Mouse (Mus musculus) lung, embryonic 15.5 days (tissue): ENCODE results near the gene Trpm5. TPM values are rescaled to one million over a fixed set of nuclear protein-coding genes. Genes with fewer than 3 reads are reported as not detected.

Source experiments
- ATAC-seq: fragments of 200-750 bp; cut with Nextera tagmentation; 2 replicates; pipeline ENCODE4 v1.8.0; 2017; ENCODE audit warnings: moderate number of reproducible peaks, borderline replicate concordance; ENCODE audit not compliant: low FRiP score, low TSS enrichment; ENCODE audit errors: extremely low read depth
- H3K27ac ChIP-seq: fragments of 300-500 bp; sonication (generic); 2 replicates; pipeline ENCODE4 v1.5.1; 2015; ENCODE audit warnings: moderate library complexity, mild to moderate bottlenecking, inconsistent platforms
- H3K27me3 ChIP-seq: fragments of 300-500 bp; sonication (generic); 2 replicates; pipeline ENCODE4 v1.6.1; 2015; ENCODE audit warnings: inconsistent platforms
- H3K36me3 ChIP-seq: fragments of 300-500 bp; sonication (generic); 2 replicates; pipeline ENCODE4 v1.6.1; 2015; ENCODE audit warnings: inconsistent platforms
- H3K4me1 ChIP-seq: fragments of 300-500 bp; sonication (generic); 2 replicates; pipeline ENCODE4 v1.6.1; 2015; ENCODE audit warnings: inconsistent platforms
- H3K4me2 ChIP-seq: fragments of 300-500 bp; sonication (generic); 2 replicates; pipeline ENCODE4 v1.6.1; 2015; ENCODE audit warnings: inconsistent platforms, mild to moderate bottlenecking, moderate library complexity
- H3K4me3 ChIP-seq: fragments of 300-500 bp; sonication (generic); 2 replicates; pipeline ENCODE4 v1.5.1; 2015; ENCODE audit warnings: mild to moderate bottlenecking, inconsistent platforms
- H3K9ac ChIP-seq: fragments of 300-500 bp; sonication (generic); 2 replicates; pipeline ENCODE4 v1.6.1; 2015; ENCODE audit warnings: inconsistent platforms
- H3K9me3 ChIP-seq: fragments of 300-500 bp; sonication (generic); 2 replicates; pipeline ENCODE4 v1.6.1; 2016; ENCODE audit warnings: inconsistent platforms
- WGBS: fragments of 180-500 bp; shearing (Covaris S2); methylation state at CpG from one replicate; pipeline ENCODE4 v1.1.7; 2015; 5-methylcytosine and 5-hydroxymethylcytosine counted together
- polyA plus RNA-seq: library from polyadenylated mRNA; unstranded; fragments of >200 nt; fragmentation: Nextera tagmentation; extraction: Ambion mirVana; gene quantifications from 2 replicates; pipeline ENCODE4 v1.2.1, GENCODE M21; 2015

Gene Trpm5
- polyA plus RNA-seq, result 4.4 and 4.5 TPM in 2 replicates

DNA sequence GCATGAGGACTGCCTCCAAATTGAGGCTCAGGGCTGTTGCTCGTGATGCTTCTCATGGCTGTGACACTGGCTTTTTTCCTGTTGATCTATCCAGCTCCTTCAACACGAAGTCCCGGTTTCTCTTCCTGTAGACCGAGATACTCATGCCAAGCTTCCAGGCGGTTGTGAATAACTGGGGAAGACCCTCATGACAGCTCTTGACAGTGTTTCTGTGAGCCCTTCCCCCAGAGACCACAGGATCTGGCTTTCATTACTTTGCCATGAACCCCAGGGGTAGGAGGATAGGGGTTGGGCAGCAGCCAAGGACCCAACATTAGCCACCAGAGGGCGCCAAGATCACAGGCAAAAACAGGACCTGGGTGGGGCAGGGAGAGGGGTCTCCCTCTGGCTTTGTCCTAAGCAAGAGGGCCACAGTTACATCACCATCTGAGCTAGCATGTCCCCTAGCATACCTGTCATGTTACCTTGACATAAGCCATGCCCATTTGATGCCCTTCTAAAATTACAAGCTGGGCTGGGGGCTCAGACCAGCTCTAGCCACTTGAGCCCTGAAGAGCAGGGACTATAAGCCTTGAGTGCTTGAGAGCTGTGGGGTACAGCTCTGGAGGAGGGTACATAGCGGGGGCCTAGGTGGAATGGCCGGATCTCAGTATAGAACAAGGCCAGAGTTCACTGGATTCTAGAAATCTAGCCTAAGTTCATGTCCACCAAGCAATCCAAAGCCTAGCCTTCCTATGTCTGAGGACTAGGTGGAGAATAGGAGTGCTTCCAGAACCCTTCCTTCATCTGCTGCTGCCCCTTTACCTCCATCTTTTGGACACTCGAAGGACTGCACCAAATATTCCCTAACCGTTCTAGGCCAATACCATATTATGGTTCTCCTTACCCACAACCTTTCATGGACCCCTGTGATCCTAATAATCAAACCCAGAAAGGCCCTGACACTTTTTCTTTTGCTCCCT, at the start of gene Trpm5:
Gene Trpm5, minus strand, starts transcription at position 51 of the 962 bp plus-strand sequence.
- Histone ChIP-seq H3K9ac (no peak within 1 kb of the TSS), H3K9me3 (no peaks in the 10 kb centered on the region), H3K4me3 (no peak within 1 kb of the TSS), H3K4me2 (no peak within 1 kb of the TSS), H3K4me1 (no peaks in the 10 kb centered on the region), H3K27ac (no peak within 1 kb of the TSS), H3K27me3 (no peaks in the 10 kb centered on the region), H3K36me3 (no peaks in the 10 kb centered on the region)
- peak; percentile 16; the same call in 1 of the 2 replicates for ATAC-seq
- WGBS, result 35% methylated on average over 10 of the region's 10 CpGs

- 95% methylated on average over 2 of the region's 2 CpGs for WGBS
- Histone ChIP-seq H3K27ac (no peak overlapping the region), H3K27me3 (no peaks in the 10 kb centered on the region), H3K9me3 (no peaks in the 10 kb centered on the region), H3K9ac (no peak overlapping the region), H3K36me3 (no peaks in the 10 kb centered on the region), H3K4me3 (no peak overlapping the region), H3K4me2 (no peak overlapping the region), H3K4me1 (no peaks in the 10 kb centered on the region)
- ATAC-seq, result no peak
Measured at GRCm38 (mm10) chr7:143142680-143143079, 48.2 kb upstream of the Trpm5 start.

GRCm38 (mm10) chr7:143139932-143140331, 45.5 kb upstream of the Trpm5 start:
- Histone ChIP-seq H3K4me1 (peaks cover 8% of the 10 kb centered on the region; the same call in 1 of the 2 replicates), H3K9me3 (no peaks in the 10 kb centered on the region), H3K27me3 (no peaks in the 10 kb centered on the region), H3K27ac (no peak overlapping the region), H3K9ac (no peak overlapping the region), H3K36me3 (no peaks in the 10 kb centered on the region), H3K4me3 (no peak overlapping the region), H3K4me2 (no peak overlapping the region)
- no peak for ATAC-seq
- 75% methylated on average over 4 of the region's 4 CpGs for WGBS

DNA sequence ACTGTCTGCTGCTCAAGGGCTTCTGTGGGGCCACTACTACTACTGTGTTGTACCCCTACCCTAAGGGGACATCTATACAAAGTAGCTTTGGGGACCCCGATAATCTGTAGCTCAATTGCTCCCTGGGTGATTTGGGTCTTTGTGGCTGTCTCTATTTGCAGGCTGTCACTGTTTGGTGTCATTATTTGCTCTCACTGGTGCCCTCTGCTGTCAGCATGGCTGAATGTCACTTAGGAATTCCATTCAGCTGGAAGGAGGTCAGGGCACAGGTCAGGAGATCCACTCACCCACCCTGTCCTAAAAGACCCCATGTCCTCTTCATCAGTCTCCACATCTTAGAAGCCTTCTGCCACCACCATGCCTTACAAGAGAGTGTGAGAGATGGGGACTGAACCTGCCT, 44.3 kb upstream of the Trpm5 start:
- H3K9ac ChIP-seq, result no peak overlapping the region
- ATAC-seq, result no peak
- 40% methylated on average over 1 of the region's 1 CpGs for WGBS

GRCm38 (mm10) chr7:143136561-143136960, 42.1 kb upstream of the Trpm5 start:
- 37% methylated on average over 5 of the region's 5 CpGs for WGBS
- Histone ChIP-seq H3K9me3 (no peaks in the 10 kb centered on the region), H3K4me2 (no peak overlapping the region), H3K9ac (no peak overlapping the region), H3K27ac (no peak overlapping the region), H3K4me3 (no peak overlapping the region), H3K4me1 (peaks cover 8% of the 10 kb centered on the region; the same call in 1 of the 2 replicates), H3K27me3 (no peaks in the 10 kb centered on the region), H3K36me3 (no peaks in the 10 kb centered on the region)
- no peak for ATAC-seq

More for the DNA sequence above, 44.3 kb upstream of the Trpm5 start:
- Histone ChIP-seq H3K4me1 (peaks cover 8% of the 10 kb centered on the region; the same call in 1 of the 2 replicates), H3K9me3 (no peaks in the 10 kb centered on the region), H3K4me2 (no peak overlapping the region), H3K4me3 (no peak overlapping the region), H3K27ac (no peak overlapping the region), H3K36me3 (no peaks in the 10 kb centered on the region), H3K27me3 (no peaks in the 10 kb centered on the region)

GRCm38 (mm10) chr7:143136125-143136524, 41.7 kb upstream of the Trpm5 start:
- no peaks in the 10 kb centered on the region for H3K36me3 ChIP-seq
- ATAC-seq, result no peak
- peaks cover 8% of the 10 kb centered on the region; the same call in 1 of the 2 replicates for H3K4me1 ChIP-seq
- H3K9me3 ChIP-seq, result no peaks in the 10 kb centered on the region
- no peak overlapping the region for H3K27ac ChIP-seq
- no peak overlapping the region for H3K4me3 ChIP-seq
- H3K4me2 ChIP-seq, result no peak overlapping the region
- H3K27me3 ChIP-seq, result no peaks in the 10 kb centered on the region
- WGBS, result 46% methylated on average over 2 of the region's 2 CpGs
- no peak overlapping the region for H3K9ac ChIP-seq

- H3K4me3 ChIP-seq, result no peak overlapping the region
- H3K4me2 ChIP-seq, result no peak overlapping the region
- ATAC-seq, result no peak
Measured at GRCm38 (mm10) chr7:143132815-143133214, 38.4 kb upstream of the Trpm5 start.

GRCm38 (mm10) chr7:143124902-143125301, 30.5 kb upstream of the Trpm5 start:
- H3K9ac ChIP-seq, result no peak overlapping the region
- H3K4me1 ChIP-seq, result peaks cover 28% of the 10 kb centered on the region

More at GRCm38 (mm10) chr7:143132815-143133214, 38.4 kb upstream of the Trpm5 start:
- peaks cover 8% of the 10 kb centered on the region; the same call in 1 of the 2 replicates for H3K4me1 ChIP-seq
- no peak overlapping the region for H3K27ac ChIP-seq
- no peaks in the 10 kb centered on the region for H3K9me3 ChIP-seq
- WGBS, result 77% methylated on average over 5 of the region's 5 CpGs
- H3K27me3 ChIP-seq, result no peaks in the 10 kb centered on the region
- H3K9ac ChIP-seq, result no peak overlapping the region
- H3K36me3 ChIP-seq, result no peaks in the 10 kb centered on the region

GRCm38 (mm10) chr7:143123876-143124669, 29.6 kb upstream of the Trpm5 start:
- Histone ChIP-seq H3K27ac (peak overlapping the region; percentile 82), H3K27me3 (no peaks in the 10 kb centered on the region), H3K4me2 (no peak overlapping the region), H3K9ac (no peak overlapping the region), H3K4me3 (no peak overlapping the region), H3K9me3 (no peaks in the 10 kb centered on the region), H3K36me3 (no peaks in the 10 kb centered on the region), H3K4me1 (peaks cover 36% of the 10 kb centered on the region)
- peak; percentile 84 for ATAC-seq
- 8% methylated on average over 6 of the region's 6 CpGs for WGBS

More at GRCm38 (mm10) chr7:143124902-143125301, 30.5 kb upstream of the Trpm5 start:
- Histone ChIP-seq H3K9me3 (no peaks in the 10 kb centered on the region), H3K27me3 (no peaks in the 10 kb centered on the region), H3K4me3 (no peak overlapping the region), H3K36me3 (no peaks in the 10 kb centered on the region), H3K27ac (peak overlapping the region; percentile 82), H3K4me2 (no peak overlapping the region)
- 67% methylated on average over 3 of the region's 3 CpGs for WGBS
- no peak for ATAC-seq

GRCm38 (mm10) chr7:143122191-143122590, 27.7 kb upstream of the Trpm5 start:
- no peak overlapping the region for H3K9ac ChIP-seq
- WGBS, result 47% methylated on average over 5 of the region's 5 CpGs
- peaks cover 42% of the 10 kb centered on the region for H3K4me1 ChIP-seq
- H3K4me2 ChIP-seq, result no peak overlapping the region
- H3K36me3 ChIP-seq, result no peaks in the 10 kb centered on the region
- ATAC-seq, result no peak
- no peaks in the 10 kb centered on the region for H3K27me3 ChIP-seq
- 0 out of 2 replicates have a peak overlapping the region, but pooled peaks have one; percentile 6 for H3K27ac ChIP-seq
- no peaks in the 10 kb centered on the region for H3K9me3 ChIP-seq
- H3K4me3 ChIP-seq, result no peak overlapping the region

DNA sequence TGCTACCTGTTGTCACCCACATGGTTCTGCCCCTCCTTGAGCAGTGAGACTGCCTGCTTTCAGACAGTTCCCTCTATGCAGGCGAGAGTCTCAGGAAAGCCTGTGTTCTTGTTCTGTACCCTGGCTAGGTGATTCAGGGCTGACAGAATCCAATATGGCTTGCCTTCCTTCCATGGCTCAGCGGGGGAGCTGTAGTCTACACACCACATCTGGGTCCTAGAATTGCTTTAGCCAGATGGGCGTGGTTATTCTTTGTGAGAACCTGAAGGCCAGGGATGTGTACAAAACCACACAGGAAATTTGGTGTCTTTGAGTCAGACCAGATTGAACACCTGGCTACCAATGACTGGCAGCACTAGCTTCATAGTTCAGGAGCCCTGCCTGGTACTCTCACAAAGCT, 25.4 kb upstream of the Trpm5 start:
- H3K27ac ChIP-seq, result peak overlapping the region; percentile 44
- H3K36me3 ChIP-seq, result no peaks in the 10 kb centered on the region
- no peak overlapping the region for H3K9ac ChIP-seq
- H3K27me3 ChIP-seq, result no peaks in the 10 kb centered on the region
- no peak overlapping the region for H3K4me2 ChIP-seq
- H3K4me1 ChIP-seq, result peaks cover 37% of the 10 kb centered on the region
- H3K4me3 ChIP-seq, result no peak overlapping the region
- H3K9me3 ChIP-seq, result no peaks in the 10 kb centered on the region
- no peak for ATAC-seq
- 66% methylated on average over 3 of the region's 3 CpGs for WGBS
